20 mouse cellular contexts compared by ENCODE assay signal in genomic region chr17:66516953-66517352, GRCm38 (mm10). TPM values are rescaled to one million over a fixed set of nuclear protein-coding genes. Genes with fewer than 3 reads are reported as not detected.
DNase-seq lines count a peak whose midpoint lies in the region; ATAC-seq and TF ChIP-seq lines count a peak whose summit lies in the region.
"Had no signal": no experiment of that assay in that cellular context is flagged by ENCODE, and none has a peak within 500 bp of the region (broad histone marks: within the 10 kb centered on the region; RNA-seq: fewer than 3 reads in every experiment).

No protein-coding gene starts in this region.

- H3K36me3 ChIP-seq in hindbrain, embryonic 15.5 days, result no peaks in the 10 kb centered on the region
- no peaks in the 10 kb centered on the region for H3K36me3 ChIP-seq in hindbrain, embryonic 11.5 days (ENCODE audit: control insufficient read depth, insufficient read depth, low read length)
- H3K36me3 ChIP-seq in neural tube, embryonic 15.5 days, result peaks cover 3% of the 10 kb centered on the region; the same call in 1 of the 2 replicates
- H3K36me3 ChIP-seq in kidney, adult 2 months (ENCODE audit: control insufficient read depth, insufficient read depth, low read length), result no peaks in the 10 kb centered on the region
- H3K36me3 ChIP-seq: intestine, embryonic 15.5 days had no signal

- H3K9ac ChIP-seq in hindbrain, embryonic 15.5 days, result no peak overlapping the region
- H3K9ac ChIP-seq in hindbrain, embryonic 11.5 days (ENCODE audit: low read depth, low read length), result no peak overlapping the region
- H3K9ac ChIP-seq in neural tube, embryonic 15.5 days (replicated peaks), result no peak overlapping the region
- H3K9ac ChIP-seq: embryonic facial prominence, embryonic 13.5 days; forebrain, embryonic 15.5 days; intestine, embryonic 15.5 days; limb, embryonic 12.5 days; liver, embryonic 13.5 days; midbrain, embryonic 12.5 days had no signal

- 80% methylated on average over 4 of the region's 4 CpGs for WGBS in hindbrain, embryonic 15.5 days
- WGBS in hindbrain, embryonic 11.5 days, result 88% methylated on average over 4 of the region's 4 CpGs
- WGBS in neural tube, embryonic 15.5 days, result 77% methylated on average over 4 of the region's 4 CpGs
- WGBS in kidney, adult 2 months, result 86% methylated on average over 4 of the region's 4 CpGs

- no peak overlapping the region for H3K27ac ChIP-seq in hindbrain, embryonic 15.5 days (replicated peaks)
- H3K27ac ChIP-seq in hindbrain, embryonic 11.5 days (ENCODE audit: low read depth, low read length), result no peak overlapping the region
- H3K27ac ChIP-seq in neural tube, embryonic 15.5 days (replicated peaks), result no peak overlapping the region
- no peak overlapping the region for H3K27ac ChIP-seq in kidney, adult 2 months (ENCODE audit: insufficient read depth, low read depth, low read length)
- H3K27ac ChIP-seq: embryonic facial prominence, embryonic 13.5 days; forebrain, embryonic 15.5 days; intestine, embryonic 15.5 days; limb, embryonic 12.5 days; liver, embryonic 13.5 days; midbrain, embryonic 12.5 days had no signal

- H3K9me3 ChIP-seq in hindbrain, embryonic 15.5 days, result no peaks in the 10 kb centered on the region
- H3K9me3 ChIP-seq in hindbrain, embryonic 11.5 days (ENCODE audit: control insufficient read depth, low read length), result no peaks in the 10 kb centered on the region
- no peaks in the 10 kb centered on the region for H3K9me3 ChIP-seq in neural tube, embryonic 15.5 days (replicated peaks)
- H3K9me3 ChIP-seq: embryonic facial prominence, embryonic 13.5 days; forebrain, embryonic 15.5 days; intestine, embryonic 15.5 days; limb, embryonic 12.5 days; liver, embryonic 13.5 days; midbrain, embryonic 12.5 days had no signal

- H3K4me1 ChIP-seq in hindbrain, embryonic 15.5 days (replicated peaks), result peaks cover 29% of the 10 kb centered on the region
- H3K4me1 ChIP-seq in hindbrain, embryonic 11.5 days (replicated peaks; ENCODE audit: control insufficient read depth, insufficient read depth, low read length), result 0 out of 2 replicates have a peak, but pooled peaks cover 2% of the 10 kb centered on the region
- peaks cover 38% of the 10 kb centered on the region for H3K4me1 ChIP-seq in neural tube, embryonic 15.5 days
- peaks cover 6% of the 10 kb centered on the region for H3K4me1 ChIP-seq in kidney, adult 2 months (ENCODE audit: control insufficient read depth, insufficient read depth, low read length)

- DNase-seq in hindbrain, embryonic 11.5 days (ENCODE audit: low spot score), result no peak
- no peak for DNase-seq in neural tube, embryonic 10.5 days (ENCODE audit: extremely low spot score, low spot score)
- peak; percentile 8 to 31 for DNase-seq in thymus, adult 18-20 months
- peak; percentile 52 for DNase-seq in thymus, postnatal 4 days
- DNase-seq in heart, adult 9 months (ENCODE audit: low spot score in 2 of 2), result no peak
- DNase-seq in kidney, adult 2 months, result no peak
- DNase-seq: adrenal gland, adult 2 months; B cell, adult 2 months; cerebellum, adult 9-11 months; heart, adult 18-20 months; kidney, postnatal 36 days; layer of hippocampus, adult 9-11 months; liver, embryonic 13.5 days had no signal

- no peak overlapping the region for H3K4me3 ChIP-seq in hindbrain, embryonic 15.5 days
- H3K4me3 ChIP-seq in hindbrain, embryonic 11.5 days (ENCODE audit: low read depth, low read length), result no peak overlapping the region
- H3K4me3 ChIP-seq in neural tube, embryonic 15.5 days (replicated peaks), result 0 out of 2 replicates have a peak overlapping the region, but pooled peaks have one; percentile 10
- no peak overlapping the region for H3K4me3 ChIP-seq in kidney, adult 2 months (ENCODE audit: insufficient read depth, low read depth, low read length)
- H3K4me3 ChIP-seq: embryonic facial prominence, embryonic 13.5 days; forebrain, embryonic 15.5 days; intestine, embryonic 15.5 days; limb, embryonic 12.5 days; midbrain, embryonic 12.5 days had no signal

- peak overlapping the region; percentile 15; the same call in 1 of the 2 replicates for H3K4me2 ChIP-seq in hindbrain, embryonic 15.5 days
- H3K4me2 ChIP-seq in hindbrain, embryonic 11.5 days (replicated peaks; ENCODE audit: low read depth, low read length), result no peak overlapping the region
- H3K4me2 ChIP-seq in neural tube, embryonic 15.5 days, result peak overlapping the region; percentile 30
- H3K4me2 ChIP-seq: forebrain, embryonic 15.5 days; intestine, embryonic 15.5 days; limb, embryonic 12.5 days; liver, embryonic 13.5 days; midbrain, embryonic 12.5 days had no signal

- no peak for ATAC-seq in hindbrain, embryonic 15.5 days (ENCODE audit: low FRiP score, low read depth)
- no peak for ATAC-seq in hindbrain, embryonic 11.5 days (ENCODE audit: low FRiP score)
- no peak for ATAC-seq in neural tube, embryonic 15.5 days (ENCODE audit: low FRiP score)
- ATAC-seq: forebrain, embryonic 15.5 days; intestine, embryonic 15.5 days had no signal

- no peak for TF ChIP-seq POLR2A in kidney, adult 2 months (IDR thresholded peaks at IDR 0.05; ENCODE audit: low read depth, low read length)

- H3K27me3 ChIP-seq in hindbrain, embryonic 15.5 days, result no peaks in the 10 kb centered on the region
- no peaks in the 10 kb centered on the region for H3K27me3 ChIP-seq in hindbrain, embryonic 11.5 days (ENCODE audit: control insufficient read depth, insufficient read depth, low read length)
- no peaks in the 10 kb centered on the region for H3K27me3 ChIP-seq in neural tube, embryonic 15.5 days (replicated peaks)
- H3K27me3 ChIP-seq in kidney, adult 2 months (replicated peaks; ENCODE audit: control insufficient read depth, insufficient read depth, low read length), result no peaks in the 10 kb centered on the region
- H3K27me3 ChIP-seq: embryonic facial prominence, embryonic 13.5 days; forebrain, embryonic 15.5 days; intestine, embryonic 15.5 days; limb, embryonic 12.5 days; liver, embryonic 13.5 days; midbrain, embryonic 12.5 days had no signal

- no peak for TF ChIP-seq CTCF in kidney, adult 2 months (conservative IDR thresholded peaks at IDR 0.05; ENCODE audit: insufficient read depth, insufficient read length, low read depth, low read length)

RNA-seq across cellular contexts. Expression of gene Rab12, which starts 2.6 kb away (rescaled TPM):
- 78.4 and 86.9 TPM in 2 replicates for polyA plus RNA-seq in hindbrain, embryonic 15.5 days (2015; fragmentation: Nextera tagmentation; extraction: Ambion mirVana)
- 44.1 and 45.2 TPM in 2 replicates for polyA plus RNA-seq in hindbrain, embryonic 11.5 days (2014; fragmentation: Nextera tagmentation; extraction: Ambion mirVana)
- 72.6 and 82.6 TPM in 2 replicates for polyA plus RNA-seq in neural tube, embryonic 15.5 days (2015; fragmentation: Nextera tagmentation; extraction: Ambion mirVana)
- polyA plus RNA-seq in kidney, adult 2 months (2012; rRNA removed), result 22.9 and 24.9 TPM in 2 replicates

Comparison
In these comparisons a context has a peak if more than half of its experiments do, and no peak if none do; other contexts are left out.
1. DNase-seq: peak in thymus, adult 18-20 months (2 of 2) and thymus, postnatal 4 days (single experiment); none in hindbrain, embryonic 11.5 days (single experiment), neural tube, embryonic 10.5 days (single experiment), heart, adult 9 months (0 of 2) and kidney, adult 2 months (single experiment).